Mouse (Mus musculus) brain, embryonic 14.5 days (tissue): ENCODE results near the gene Ston2.

Source experiments
- CTCF ChIP-seq: fragments of 200-500 bp; IDR thresholded peaks from 2 replicates; pipeline ENCODE4 v1.5.1; 2012; ENCODE audit warnings: inconsistent platforms, mild to moderate bottlenecking, moderate library complexity, borderline replicate concordance; ENCODE audit not compliant: insufficient read depth, insufficient read length; ENCODE audit errors: extremely low read depth
- POLR2A ChIP-seq: fragments of 200-500 bp; IDR thresholded peaks from 2 replicates; pipeline ENCODE4 v1.6.1; 2012; ENCODE audit warnings: mild to moderate bottlenecking, inconsistent platforms, borderline replicate concordance; ENCODE audit not compliant: poor library complexity, insufficient read depth, insufficient read length, severe bottlenecking; ENCODE audit errors: extremely low read depth

DNA sequence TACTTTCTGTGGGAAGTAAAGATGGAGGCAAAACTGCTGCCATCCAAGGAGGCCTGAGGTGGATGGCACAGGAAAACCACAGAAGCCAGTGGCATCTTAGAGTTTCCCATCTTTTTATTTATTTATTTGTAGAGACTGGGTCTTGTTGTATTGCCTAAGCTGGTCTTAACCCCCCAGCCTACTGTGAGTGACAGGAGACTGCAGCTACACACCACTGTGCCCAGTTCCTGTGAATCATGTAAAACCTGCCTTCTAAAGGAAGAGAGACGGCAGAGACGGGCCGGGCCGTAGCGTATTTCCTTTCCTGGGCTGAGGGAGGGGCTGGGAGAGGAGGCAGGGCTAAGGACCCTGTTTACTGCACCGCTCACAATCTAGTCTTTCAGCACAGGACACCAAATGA lies 19.6 kb upstream of the Ston2 start:
- no peak for TF ChIP-seq CTCF
- TF ChIP-seq POLR2A = no peak
